In the genomic region with DNA sequence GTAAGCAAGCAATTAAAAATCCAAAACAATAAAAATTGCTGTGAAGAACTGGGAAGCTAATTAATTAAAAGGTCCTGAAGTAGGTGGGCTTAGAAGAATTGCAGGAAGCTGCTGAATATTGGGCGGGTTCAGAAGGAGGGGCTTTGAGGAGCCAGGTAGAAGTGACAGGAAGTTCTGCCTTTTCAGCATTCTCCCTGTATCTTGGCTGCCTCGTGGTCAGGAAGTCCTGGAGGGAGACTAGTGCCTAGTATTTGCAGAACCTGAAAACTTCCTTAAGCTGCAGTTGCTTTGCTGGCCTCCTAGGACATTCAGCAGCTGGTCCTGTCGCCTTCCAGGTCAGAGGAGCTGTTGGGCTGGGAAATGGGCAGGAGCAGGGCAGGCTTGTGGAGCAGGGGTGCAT, we compare ENCODE assay signal across 37 mouse cellular contexts. TPM values are rescaled to one million over a fixed set of nuclear protein-coding genes. Genes with fewer than 3 reads are reported as not detected.
"Had no signal": no experiment of that assay in that cellular context is flagged by ENCODE, and none has a peak within 500 bp of the region (broad histone marks: within the 10 kb centered on the region; RNA-seq: fewer than 3 reads in every experiment).

No protein-coding gene starts in this region.

RNA-seq across cellular contexts. Expression of a gene that starts 4.3 kb away (rescaled TPM):
- total RNA-seq: gastrocnemius, adult 18-20 months; gastrocnemius, adult 8-10 months; gastrocnemius, postnatal 14 days; gastrocnemius, postnatal 36 days; heart, adult 18-20 months; heart, adult 8-10 months; heart, postnatal 10 days; heart, postnatal 25 days; heart, postnatal 4 days; layer of hippocampus, adult 18-20 months; layer of hippocampus, adult 8-10 months; layer of hippocampus, postnatal 14 days; layer of hippocampus, postnatal 36 days; left cerebral cortex, adult 18-20 months; left cerebral cortex, adult 8-10 months; left cerebral cortex, postnatal 25 days; liver, adult 2 months had no signal
- polyA plus RNA-seq: gonadal fat pad, adult 2 months; heart, embryonic 12.5 days; heart, embryonic 14.5 days; hindbrain, embryonic 10.5 days; hindbrain, embryonic 12.5 days; hindbrain, embryonic 16.5 days; kidney, embryonic 16.5 days; large intestine, adult 2 months; liver, adult 2 months had no signal

RNA-seq across cellular contexts. Expression of a gene that starts 55.2 kb away (rescaled TPM):
- total RNA-seq: gastrocnemius, adult 18-20 months; gastrocnemius, adult 8-10 months; gastrocnemius, postnatal 14 days; gastrocnemius, postnatal 36 days; layer of hippocampus, adult 18-20 months; layer of hippocampus, adult 8-10 months; layer of hippocampus, postnatal 14 days; layer of hippocampus, postnatal 36 days; left cerebral cortex, adult 18-20 months; left cerebral cortex, postnatal 10 days; left cerebral cortex, postnatal 25 days; left cerebral cortex, postnatal 4 days; liver, adult 2 months had no signal
- polyA plus RNA-seq: gonadal fat pad, adult 2 months; heart, embryonic 10.5 days; heart, embryonic 12.5 days; heart, embryonic 16.5 days; hindbrain, embryonic 10.5 days; hindbrain, embryonic 14.5 days; hindbrain, embryonic 16.5 days; inflammation-experienced regulatory T-cells, adult 6 months; intestine, postnatal 0 days; kidney, embryonic 14.5 days; kidney, embryonic 16.5 days; large intestine, adult 2 months; limb, embryonic 11.5 days; limb, embryonic 13.5 days; limb, embryonic 15.5 days; liver, adult 2 months; liver, embryonic 14.5 days had no signal
